11 mouse cellular contexts compared by ENCODE assay signal in genomic region chr16:18588738-18589055, GRCm38 (mm10). TPM values are rescaled to one million over a fixed set of nuclear protein-coding genes. Genes with fewer than 3 reads are reported as not detected.
A peak's percentile ranks its signal among the peaks of the same experiment; 100 is the strongest.
DNase-seq lines count a peak whose midpoint lies in the region; ATAC-seq lines count a peak whose summit lies in the region.
"Had no signal": no experiment of that assay in that cellular context is flagged by ENCODE, and none has a peak within 500 bp of the region (broad histone marks: within the 10 kb centered on the region; RNA-seq: fewer than 3 reads in every experiment).

No protein-coding gene starts in this region.

- ATAC-seq in heart, embryonic 14.5 days (ENCODE audit: insufficient number of reproducible peaks, insufficient read depth, low FRiP score, low read depth), result no peak
- ATAC-seq in megakaryocyte, adult 5-6 weeks (ENCODE audit: poor library complexity, severe bottlenecking), result no peak
- no peak for ATAC-seq in embryonic facial prominence, embryonic 14.5 days (ENCODE audit: low read depth)

- intact Hi-C loops in left cerebral cortex, postnatal 25 days (cut with DNase I), result no loop called here

- WGBS in heart, embryonic 14.5 days, result 3% methylated on average over 29 of the region's 31 CpGs
- 8% methylated on average over 19 of the region's 31 CpGs for WGBS in embryonic facial prominence, embryonic 14.5 days

- H3K9me3 ChIP-seq in heart, embryonic 14.5 days (ENCODE audit: control insufficient read depth, low read length), result no peaks in the 10 kb centered on the region
- H3K9me3 ChIP-seq in megakaryocyte, embryonic 14.5 days, result no peaks in the 10 kb centered on the region; the same call in 1 of the 2 replicates
- H3K9me3 ChIP-seq in embryonic facial prominence, embryonic 14.5 days (ENCODE audit: control insufficient read depth, low read length), result no peaks in the 10 kb centered on the region

- no peak for DNase-seq in heart, postnatal 4 days
- DNase-seq in embryonic facial prominence, embryonic 14.5 days (ENCODE audit: low spot score), result no peak
- DNase-seq in lung, postnatal 10 days, result peak; percentile 14
- no peak for DNase-seq in urinary bladder, postnatal 25 days (ENCODE audit: low spot score)
- no peak for DNase-seq in left cerebral cortex, postnatal 25 days (ENCODE audit: low spot score in 2 of 2)
- DNase-seq: cerebellum, postnatal 25 days; kidney, postnatal 36 days had no signal

- peaks cover 14 to 41% of the 10 kb centered on the region in 2 experiments; a peak in 3 of 4 replicates for H3K4me1 ChIP-seq in heart, embryonic 14.5 days (ENCODE audit: control insufficient read depth in 2 of 2, insufficient read depth in 2 of 2, low read length in 2 of 2)
- peaks cover 63% of the 10 kb centered on the region for H3K4me1 ChIP-seq in megakaryocyte, embryonic 14.5 days
- peaks cover 25% of the 10 kb centered on the region; the same call in 1 of the 2 replicates for H3K4me1 ChIP-seq in embryonic facial prominence, embryonic 14.5 days (ENCODE audit: control insufficient read depth, insufficient read depth, low read length)

- peak overlapping the region in 1 of 2 experiments; percentile 25; a peak in 2 of 4 replicates for H3K4me3 ChIP-seq in heart, embryonic 14.5 days (ENCODE audit: control insufficient read depth in 1 of 2, insufficient read depth in 1 of 2, low read depth in 1 of 2, low read length in 2 of 2)
- peak overlapping the region; percentile 65 for H3K4me3 ChIP-seq in megakaryocyte, embryonic 14.5 days (replicated peaks)
- H3K4me3 ChIP-seq in embryonic facial prominence, embryonic 14.5 days (ENCODE audit: low read depth, low read length), result peak overlapping the region; percentile 55
- H3K4me3 ChIP-seq: left cerebral cortex, adult 2 months had no signal

- peaks cover 96% of the 10 kb centered on the region for H3K27me3 ChIP-seq in heart, embryonic 14.5 days (ENCODE audit: control insufficient read depth, insufficient read depth, low read length)
- H3K27me3 ChIP-seq in megakaryocyte, embryonic 14.5 days (replicated peaks), result peaks cover 97% of the 10 kb centered on the region
- peaks cover 93% of the 10 kb centered on the region for H3K27me3 ChIP-seq in embryonic facial prominence, embryonic 14.5 days (replicated peaks; ENCODE audit: control insufficient read depth, insufficient read depth, low read length)

- H3K9ac ChIP-seq in heart, embryonic 14.5 days (ENCODE audit: low read length), result no peak overlapping the region
- no peak overlapping the region for H3K9ac ChIP-seq in embryonic facial prominence, embryonic 14.5 days (ENCODE audit: low read depth, low read length)

- no peak overlapping the region for H3K27ac ChIP-seq in heart, embryonic 14.5 days (replicated peaks in 1 of 2; ENCODE audit: control insufficient read depth in 1 of 2, insufficient read depth in 1 of 2, low read depth in 2 of 2, low read length in 2 of 2)
- H3K27ac ChIP-seq in embryonic facial prominence, embryonic 14.5 days (replicated peaks; ENCODE audit: low read depth, low read length), result 0 out of 2 replicates have a peak overlapping the region, but pooled peaks have one; percentile 8
- H3K27ac ChIP-seq: left cerebral cortex, adult 2 months had no signal

- H3K36me3 ChIP-seq in heart, embryonic 14.5 days (ENCODE audit: control insufficient read depth, insufficient read depth, low read length), result no peaks in the 10 kb centered on the region
- no peaks in the 10 kb centered on the region for H3K36me3 ChIP-seq in megakaryocyte, embryonic 14.5 days (replicated peaks; ENCODE audit: low read length)
- no peaks in the 10 kb centered on the region for H3K36me3 ChIP-seq in embryonic facial prominence, embryonic 14.5 days (ENCODE audit: control insufficient read depth, insufficient read depth, low read length)

- peak overlapping the region; percentile 3; the same call in 1 of the 2 replicates for H3K4me2 ChIP-seq in heart, embryonic 14.5 days (ENCODE audit: low read length)
- peak overlapping the region; percentile 87 for H3K4me2 ChIP-seq in embryonic facial prominence, embryonic 14.5 days (ENCODE audit: low read depth, low read length)

RNA-seq across cellular contexts. Expression of gene Tbx1, which starts 1.8 kb away (rescaled TPM):
- polyA plus RNA-seq in heart, embryonic 14.5 days (2014; fragmentation: Nextera tagmentation; extraction: Ambion mirVana), result 0.20 and 0.80 TPM in 2 replicates
- total RNA-seq in heart, postnatal 4 days (2021), result under 1 TPM; 0.55 to 0.68 TPM
- polyA plus RNA-seq in megakaryocyte, embryonic 14.5 days (2012; ENCODE audit: insufficient read depth, low replicate concordance), result not detected in 2 replicates
- total RNA-seq in megakaryocyte, adult 5-6 weeks (2015), result not detected in 2 replicates
- not detected in 2 replicates for total RNA-seq in megakaryocyte, adult 5-6 weeks (2017)
- 10.5 and 12.4 TPM in 2 replicates for polyA plus RNA-seq in embryonic facial prominence, embryonic 14.5 days (2014; fragmentation: Nextera tagmentation; extraction: Ambion mirVana)
- total RNA-seq in left cerebral cortex, postnatal 25 days (2021), result 1 to 10 TPM in 1 of 2 experiments, under 1 TPM in 1; 0.96 to 1.5 TPM

RNA-seq across cellular contexts. Expression of gene Gp1bb, which starts 33.5 kb away (rescaled TPM):
- polyA plus RNA-seq in heart, embryonic 14.5 days (2014; fragmentation: Nextera tagmentation; extraction: Ambion mirVana), result 3.4 and 4.5 TPM in 2 replicates
- 1 to 10 TPM in 1 of 2 experiments, under 1 TPM in 1; 0.32 to 1.1 TPM for total RNA-seq in heart, postnatal 4 days (2021)
- 3,910 and 6,936 TPM in 2 replicates for polyA plus RNA-seq in megakaryocyte, embryonic 14.5 days (2012; ENCODE audit: insufficient read depth, low replicate concordance)
- 0.38 and 0.55 TPM in 2 replicates for total RNA-seq in megakaryocyte, adult 5-6 weeks (2015)
- total RNA-seq in megakaryocyte, adult 5-6 weeks (2017), result 0.70 TPM in 1 of 2 replicates, not detected in the other
- polyA plus RNA-seq in embryonic facial prominence, embryonic 14.5 days (2014; fragmentation: Nextera tagmentation; extraction: Ambion mirVana), result 3.0 and 3.1 TPM in 2 replicates
- 1 to 10 TPM; 1.4 to 2.6 TPM for total RNA-seq in left cerebral cortex, postnatal 25 days (2021)

RNA-seq across cellular contexts. Expression of gene Gm49601, which starts 37.5 kb away (rescaled TPM):
- 0.97 and 1.1 TPM in 2 replicates for polyA plus RNA-seq in heart, embryonic 14.5 days (2014; fragmentation: Nextera tagmentation; extraction: Ambion mirVana)
- total RNA-seq in heart, postnatal 4 days (2021), result 1 to 10 TPM; 4.0 to 5.1 TPM
- 1.0 TPM in 1 of 2 replicates, not detected in the other for polyA plus RNA-seq in megakaryocyte, embryonic 14.5 days (2012; ENCODE audit: insufficient read depth, low replicate concordance)
- 1.7 and 2.9 TPM in 2 replicates for total RNA-seq in megakaryocyte, adult 5-6 weeks (2015)
- 0.61 and 3.2 TPM in 2 replicates for total RNA-seq in megakaryocyte, adult 5-6 weeks (2017)
- polyA plus RNA-seq in embryonic facial prominence, embryonic 14.5 days (2014; fragmentation: Nextera tagmentation; extraction: Ambion mirVana), result 2.4 and 2.6 TPM in 2 replicates
- total RNA-seq in left cerebral cortex, postnatal 25 days (2021), result 100 to 1,000 TPM; 258 to 268 TPM

RNA-seq across cellular contexts. Expression of gene Sept5, which starts 41.1 kb away (rescaled TPM):
- 5.8 and 7.3 TPM in 2 replicates for polyA plus RNA-seq in heart, embryonic 14.5 days (2014; fragmentation: Nextera tagmentation; extraction: Ambion mirVana)
- 10 to 100 TPM; 10.4 to 15.2 TPM for total RNA-seq in heart, postnatal 4 days (2021)
- 8.0 and 10.3 TPM in 2 replicates for polyA plus RNA-seq in megakaryocyte, embryonic 14.5 days (2012; ENCODE audit: insufficient read depth, low replicate concordance)
- total RNA-seq in megakaryocyte, adult 5-6 weeks (2015), result 19.5 and 23.5 TPM in 2 replicates
- total RNA-seq in megakaryocyte, adult 5-6 weeks (2017), result 11.6 and 17.0 TPM in 2 replicates
- 34.1 and 43.5 TPM in 2 replicates for polyA plus RNA-seq in embryonic facial prominence, embryonic 14.5 days (2014; fragmentation: Nextera tagmentation; extraction: Ambion mirVana)
- total RNA-seq in left cerebral cortex, postnatal 25 days (2021), result 100 to 1,000 TPM; 961 to 977 TPM

Comparison
In these comparisons a context has a peak if more than half of its experiments do, and no peak if none do; other contexts are left out.
1. RNA of gene Gm49601, which starts 37.5 kb away (total RNA-seq): 258 to 268 TPM in left cerebral cortex, postnatal 25 days; 4.0 to 5.1 TPM in heart, postnatal 4 days and 0.61 to 3.2 TPM in megakaryocyte, adult 5-6 weeks; every median in the first group is over 10 times any median in the second.